Mouse (Mus musculus) C2C12 (cell line): Measurements from ENCODE around the gene Tmem240.

Experiments used
- CTCF ChIP-seq: IDR thresholded peaks from one replicate; pipeline ENCODE4 v1.5.1; 2011; ENCODE audit not compliant: control insufficient read depth, insufficient read depth, insufficient read length
- MAX ChIP-seq: IDR thresholded peaks from one replicate; pipeline ENCODE4 v1.6.1; 2011; ENCODE audit warnings: mild to moderate bottlenecking, control low read depth

DNA sequence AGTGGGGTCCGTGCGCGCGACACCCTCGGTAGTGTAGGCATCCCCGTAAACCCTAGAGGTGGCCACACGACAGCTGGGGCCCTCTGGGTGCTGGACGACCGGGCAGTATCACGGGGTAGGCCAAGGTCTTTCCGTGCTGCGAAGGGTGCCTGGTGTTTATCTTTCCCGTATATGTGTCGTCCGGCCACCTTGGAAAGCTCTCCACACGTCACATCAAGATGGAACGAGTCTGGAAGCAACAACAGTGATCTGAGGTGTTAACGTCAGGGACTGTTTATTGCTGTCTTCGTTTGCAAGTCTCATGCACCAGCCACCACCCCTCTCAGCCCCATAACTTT is 29.0 kb upstream of the Tmem240 start:
- TF ChIP-seq MAX = no peak
- no peak for TF ChIP-seq CTCF
